Mouse (Mus musculus) monocyte, adult 5-6 weeks (primary cell): Measurements from ENCODE around the gene Bmp6. TPM values are rescaled to one million over a fixed set of nuclear protein-coding genes. Genes with fewer than 3 reads are reported as not detected.
A peak's percentile ranks its signal among the peaks of the same experiment; 100 is the strongest.

Source experiments
- ATAC-seq: fragments of 153-309, 156-312 bp; replicated peaks from 2 replicates; pipeline ENCODE4 v1.8.0; 2017; ENCODE audit warnings: mild to moderate bottlenecking; ENCODE audit not compliant: low TSS enrichment, insufficient number of reproducible peaks, severe bottlenecking, poor library complexity, low FRiP score
- total RNA-seq: library from RNA; stranded (forward); fragments of 200-1000, 200-491, 200-594 nt; gene quantifications from 3 replicates; pipeline ENCODE4 v1.2.3, GENCODE M21; 2017

Gene Bmp6
- total RNA-seq, 1 experiment from 2014 or later, result not detected

DNA sequence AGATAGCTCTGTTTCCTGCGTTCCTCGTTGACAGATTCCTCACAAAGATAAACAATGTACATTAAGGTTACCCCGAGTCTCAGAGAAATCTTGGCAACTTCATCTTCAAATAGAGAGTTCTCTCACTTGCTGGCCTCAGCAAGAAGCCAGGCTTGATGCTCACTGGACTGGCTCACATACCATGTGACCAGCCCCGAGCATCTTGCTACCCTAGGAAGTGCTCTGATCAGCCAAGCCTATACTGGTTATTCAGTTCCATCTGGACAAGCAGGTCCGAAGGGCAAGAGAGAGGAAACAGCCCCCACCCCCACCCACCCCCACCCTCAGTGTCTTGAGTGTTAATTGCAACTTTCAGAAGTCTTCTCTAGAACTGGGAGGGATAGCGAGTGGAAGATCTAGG lies 141.9 kb downstream of the Bmp6 start:
- no peak for ATAC-seq

DNA sequence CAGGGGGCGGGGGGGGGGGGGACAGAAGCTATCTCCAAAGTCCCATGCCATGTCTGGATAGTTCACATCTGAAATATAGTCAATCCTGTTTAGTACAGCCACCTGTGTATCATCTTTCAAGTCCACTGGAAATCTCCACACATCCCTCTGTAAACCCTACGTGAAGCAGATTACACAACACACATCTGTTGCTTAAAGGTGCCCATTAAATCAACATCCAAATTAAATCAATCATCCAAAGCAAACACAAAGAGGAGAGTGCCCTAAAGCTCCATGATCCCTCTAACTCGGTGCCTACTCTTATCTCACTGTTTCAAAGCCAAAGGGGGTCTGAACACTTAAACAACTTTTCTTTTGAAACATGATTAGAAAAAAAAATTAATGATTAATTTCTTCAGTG lies 151.8 kb downstream of the Bmp6 start:
- ATAC-seq, result no peak

DNA sequence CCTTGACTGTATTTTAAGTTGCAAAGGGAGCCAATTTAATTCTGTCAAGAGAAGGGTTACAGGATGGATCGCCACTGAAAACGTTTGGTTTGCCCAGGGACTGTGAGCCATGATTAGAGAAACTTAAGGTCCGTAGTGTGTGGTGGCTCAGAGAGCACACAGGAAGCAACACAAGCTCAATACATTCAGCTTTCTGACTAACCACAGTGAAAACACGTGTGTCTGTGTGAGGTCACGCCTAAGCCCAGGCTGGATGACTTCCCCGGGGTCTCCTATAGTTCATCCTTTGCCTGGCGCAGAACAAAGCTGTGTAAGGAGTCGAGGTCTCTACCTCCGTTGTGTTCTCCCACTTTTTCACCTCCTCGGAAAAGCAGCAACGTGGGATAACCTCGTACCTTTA lies 156.4 kb downstream of the Bmp6 start:
- ATAC-seq, result no peak

DNA sequence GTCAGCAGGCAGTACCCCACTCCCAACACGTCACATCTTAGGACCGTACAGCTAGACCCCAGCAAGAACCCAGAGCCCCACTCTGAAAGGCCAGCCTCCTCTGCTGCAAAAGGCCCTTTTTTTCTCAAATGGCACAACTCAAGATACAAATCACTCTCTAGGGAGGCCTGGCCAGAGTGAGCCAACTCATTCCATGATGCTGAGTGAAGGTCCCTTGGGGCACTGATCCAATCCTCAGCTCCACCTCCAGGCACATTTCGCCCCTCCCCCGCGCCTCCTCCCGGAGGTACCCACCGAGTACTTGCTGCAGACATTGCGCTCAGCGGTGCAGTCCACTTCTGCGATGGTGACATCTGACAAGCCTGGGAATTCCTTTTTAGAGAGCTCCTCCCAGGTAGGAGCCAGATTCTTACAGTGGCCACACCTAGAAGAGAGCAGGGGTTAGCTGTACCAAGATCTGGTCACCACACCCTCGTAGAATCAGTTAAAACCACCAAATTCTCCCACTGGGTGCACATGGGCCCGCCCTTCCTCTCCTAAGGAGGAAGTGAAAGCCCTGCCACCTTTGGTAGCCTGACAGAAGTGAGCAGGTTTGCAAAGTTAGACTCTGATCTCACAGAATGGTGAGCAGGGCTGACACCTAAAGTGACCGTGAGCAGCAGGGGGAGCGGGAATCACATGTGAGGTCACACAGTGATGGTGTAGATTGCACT lies 158.4 kb downstream of the Bmp6 start:
- ATAC-seq, result peak; percentile 72

DNA sequence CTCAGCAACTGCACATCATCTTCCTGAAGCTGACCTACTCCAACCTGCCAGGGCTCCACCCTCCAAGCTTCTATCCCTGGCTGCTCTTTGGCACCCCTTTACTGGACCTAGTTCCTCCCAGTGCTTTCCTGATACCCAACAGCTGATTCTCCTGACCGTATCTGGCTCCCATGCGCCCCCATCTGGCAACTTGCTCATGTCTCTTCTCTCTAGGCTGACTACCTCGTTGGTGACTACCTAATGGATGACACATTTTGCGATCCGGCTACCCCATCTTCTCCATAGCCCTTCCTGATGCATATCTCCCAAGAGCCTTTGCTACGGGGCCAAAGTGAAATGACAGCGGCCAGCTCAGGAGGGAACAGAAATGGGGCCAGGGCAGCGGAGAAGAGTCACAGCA lies 161.4 kb downstream of the Bmp6 start:
- ATAC-seq, result no peak

GRCm38 (mm10) chr13:38506936-38507335 lies 162.0 kb downstream of the Bmp6 start:
- ATAC-seq, result no peak

- ATAC-seq, result no peak
Measured at GRCm38 (mm10) chr13:38509681-38510341, 164.9 kb downstream of the Bmp6 start.

- no peak for ATAC-seq
Measured at GRCm38 (mm10) chr13:38511979-38512378, 167.1 kb downstream of the Bmp6 start.

DNA sequence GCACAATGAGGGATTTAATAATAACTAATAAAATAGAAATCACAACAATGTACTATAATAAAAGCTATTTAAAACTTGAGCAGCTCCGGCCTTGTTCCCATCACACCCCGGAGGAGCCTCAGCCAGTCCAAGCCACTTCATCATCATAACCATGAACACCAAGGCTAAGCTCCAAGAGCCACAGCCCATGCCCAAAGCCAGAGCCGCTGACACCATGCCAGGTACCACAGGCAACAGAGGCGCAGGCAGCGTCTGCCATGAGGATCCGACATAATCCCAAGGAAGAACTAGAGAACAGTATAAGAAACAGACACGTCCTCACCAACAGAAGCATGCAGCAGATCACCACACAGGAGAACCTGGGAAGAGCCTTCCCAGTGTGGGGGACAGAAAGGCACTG lies 169.0 kb downstream of the Bmp6 start:
- ATAC-seq, result no peak

DNA sequence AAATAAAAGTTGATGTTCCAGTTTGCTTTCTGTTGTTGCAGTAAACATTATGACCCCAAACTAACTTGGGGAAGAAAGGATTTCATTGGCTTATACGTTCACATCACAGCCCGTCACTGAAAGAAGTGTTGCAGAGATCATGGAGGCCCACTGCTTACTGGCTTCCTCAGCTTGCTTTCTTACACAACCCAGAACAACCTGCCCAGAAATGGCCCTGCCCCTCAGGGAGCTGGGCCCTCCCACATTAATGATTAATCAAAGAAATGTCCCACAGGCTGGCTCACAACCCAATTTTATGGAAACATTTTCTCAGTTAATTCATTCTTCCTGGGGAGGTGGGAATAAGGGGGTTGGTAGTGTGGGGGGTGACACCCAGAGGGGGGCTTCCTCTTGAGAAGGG lies 170.5 kb downstream of the Bmp6 start:
- ATAC-seq, result no peak

DNA sequence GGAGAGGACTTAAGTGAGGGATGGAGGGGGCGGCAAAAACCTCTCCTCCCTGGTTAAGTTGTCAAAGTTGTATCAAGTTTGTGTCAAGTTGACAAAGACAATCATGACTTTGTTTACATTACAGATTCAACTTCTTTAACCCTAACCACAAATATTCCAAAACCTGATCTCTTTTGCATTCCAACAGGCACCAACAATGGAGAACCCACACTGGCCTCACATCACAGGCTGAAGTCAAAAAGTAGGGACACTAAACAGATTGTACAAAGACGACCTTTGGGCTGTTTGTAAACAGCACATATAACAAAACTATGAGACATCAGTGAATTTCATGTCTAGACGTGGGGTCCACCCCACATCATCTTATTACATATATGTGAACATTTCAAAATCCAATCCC lies 170.9 kb downstream of the Bmp6 start:
- ATAC-seq, result no peak

GRCm38 (mm10) chr13:38516582-38516981 lies 171.7 kb downstream of the Bmp6 start:
- ATAC-seq, result no peak

- no peak for ATAC-seq
Measured at GRCm38 (mm10) chr13:38520299-38520698, 175.4 kb downstream of the Bmp6 start.

- no peak for ATAC-seq
Measured at GRCm38 (mm10) chr13:38522056-38522654, 177.2 kb downstream of the Bmp6 start.

DNA sequence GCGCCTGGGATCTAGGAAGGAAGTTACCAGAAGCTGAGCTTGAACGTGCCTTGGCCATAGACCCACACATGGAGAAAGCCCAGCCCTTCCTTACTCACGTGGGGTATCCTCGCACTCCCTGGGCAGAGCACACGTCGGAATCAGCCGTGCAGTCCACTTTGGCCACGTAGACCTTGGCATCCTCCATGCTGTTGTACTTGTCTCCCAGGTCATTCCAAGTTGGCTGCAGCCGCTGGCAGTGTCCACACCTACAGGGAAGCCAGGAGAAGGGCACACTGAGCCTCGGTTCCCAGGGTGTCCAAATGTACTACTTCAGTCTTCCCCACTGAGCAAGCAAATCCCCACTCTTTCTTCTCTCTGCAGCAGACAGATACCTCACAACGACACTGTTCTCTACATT lies 178.3 kb downstream of the Bmp6 start:
- no peak for ATAC-seq

GRCm38 (mm10) chr13:38525261-38525660 lies 180.4 kb downstream of the Bmp6 start:
- no peak for ATAC-seq

GRCm38 (mm10) chr13:38526116-38526515 lies 181.2 kb downstream of the Bmp6 start:
- no peak for ATAC-seq

DNA sequence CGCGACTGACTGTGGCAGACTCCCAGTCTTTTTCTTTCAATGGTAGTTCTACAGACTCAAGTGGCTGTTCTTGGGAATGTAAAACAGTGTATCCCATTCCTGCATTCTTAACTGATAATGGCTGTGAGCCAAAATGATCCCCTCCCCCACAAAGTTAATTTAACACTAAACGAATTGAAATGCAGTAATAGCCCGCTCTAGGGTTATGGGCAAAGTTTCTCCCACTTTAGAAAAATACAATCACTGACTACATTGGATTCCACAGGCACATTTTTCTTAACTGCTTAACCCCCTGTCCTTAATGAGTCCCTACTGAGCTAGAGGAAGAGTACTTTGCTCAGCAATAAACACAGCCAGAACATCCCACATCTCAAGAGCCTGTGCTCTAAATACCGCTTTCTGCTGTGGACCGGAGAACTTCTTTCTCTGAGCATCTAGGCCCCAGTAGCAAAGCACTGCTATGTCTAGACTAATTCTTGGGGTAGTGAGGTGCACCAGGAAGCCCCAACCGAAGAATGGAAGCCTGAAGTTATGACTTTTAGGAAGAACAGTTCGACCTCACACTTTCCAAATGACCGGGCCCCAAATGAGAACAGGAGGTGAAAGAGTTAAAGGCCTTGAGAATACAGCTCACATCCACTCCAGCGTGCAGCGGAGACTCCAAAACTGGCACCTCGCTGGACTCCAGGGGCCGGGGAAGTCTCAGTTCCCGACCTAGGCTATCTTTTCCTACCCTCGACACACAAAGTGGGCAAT lies 182.3 kb downstream of the Bmp6 start:
- ATAC-seq, result 0 out of 2 replicates have a peak, but pooled peaks have one; percentile 3
